Mouse (Mus musculus): Measurements from ENCODE around the gene Gm498.

DNA sequence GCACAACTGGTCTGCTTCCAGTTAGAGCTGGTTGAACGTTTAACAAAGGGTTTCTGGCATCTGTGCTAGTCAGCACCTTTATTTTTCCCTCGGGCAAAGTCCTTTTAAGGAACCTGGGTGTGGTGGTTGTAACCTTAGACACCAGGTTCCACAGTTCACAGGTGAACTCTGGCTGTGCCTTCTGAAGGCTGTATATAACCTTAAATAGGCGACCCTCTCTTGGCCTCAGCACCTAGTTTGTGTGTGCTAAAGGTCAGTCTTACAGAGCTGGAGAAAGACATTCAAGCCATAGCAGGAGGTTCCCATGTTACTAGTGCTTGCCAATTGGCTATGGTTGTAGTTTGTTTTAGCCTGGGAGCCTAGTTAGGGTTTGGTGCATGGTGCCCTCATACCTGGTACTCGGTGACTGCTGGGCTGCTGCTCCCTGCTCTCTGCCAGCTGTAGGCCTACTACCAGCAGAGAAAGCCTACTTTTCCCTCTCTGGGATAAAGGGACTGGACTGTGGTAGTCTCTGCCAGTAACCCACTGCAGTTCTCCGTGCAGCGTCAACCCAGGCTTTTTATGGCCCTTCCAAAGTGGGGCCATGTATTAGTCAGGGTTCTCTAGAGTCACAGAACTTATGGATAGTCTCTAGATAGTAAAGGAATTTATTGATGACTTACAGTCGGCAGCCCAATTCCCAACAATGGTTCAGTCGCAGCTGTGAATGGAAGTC lies 17.7 kb upstream of the Gm498 start:
- TF ChIP-seq CTCF (IDR thresholded peaks at IDR 0.05; ENCODE audit: low read depth) = no peak
- TF ChIP-seq EP300 (optimal IDR thresholded peaks at IDR 0.05) = no peak

All from stomach, postnatal 0 days (tissue).